Mouse (Mus musculus) MEL (cell line): ENCODE data around the gene Msi2.

Experiments used
- CHD2 ChIP-seq: IDR thresholded peaks from 2 replicates; pipeline ENCODE4 v1.6.1; 2011; ENCODE audit warnings: low read length, improper control_type of control experiment
- CTCF ChIP-seq, 3 experiments: IDR thresholded peaks in 2 of 3; conservative IDR thresholded peaks in 1 of 3; 2 replicates each; pipeline ENCODE4 v1.5.1; 2011 to 2012; ENCODE audit warnings: low read length in 3 of 3, low read depth in 2 of 3, mild to moderate bottlenecking in 2 of 3, improper control_type of control experiment in 1 of 3, inconsistent platforms in 1 of 3, mixed read lengths in 1 of 3, moderate library complexity in 1 of 3; ENCODE audit not compliant: control insufficient read depth in 1 of 3, insufficient read depth in 1 of 3, poor library complexity in 1 of 3, severe bottlenecking in 1 of 3
- POLR2A ChIP-seq, 2 experiments: IDR thresholded peaks; 2 replicates each; pipeline ENCODE4 v1.6.1; 2011 to 2012; ENCODE audit warnings: low read length in 2 of 2, mild to moderate bottlenecking in 2 of 2, control low read depth in 1 of 2, improper control_type of control experiment in 1 of 2, low read depth in 1 of 2, moderate library complexity in 1 of 2; ENCODE audit not compliant: control insufficient read depth in 1 of 2, insufficient read depth in 1 of 2, poor library complexity in 1 of 2
- ZC3H11A ChIP-seq: IDR thresholded peaks from 2 replicates; pipeline ENCODE4 v1.6.1; 2012; ENCODE audit warnings: low read depth, mild to moderate bottlenecking, inconsistent platforms, low read length, improper control_type of control experiment

DNA sequence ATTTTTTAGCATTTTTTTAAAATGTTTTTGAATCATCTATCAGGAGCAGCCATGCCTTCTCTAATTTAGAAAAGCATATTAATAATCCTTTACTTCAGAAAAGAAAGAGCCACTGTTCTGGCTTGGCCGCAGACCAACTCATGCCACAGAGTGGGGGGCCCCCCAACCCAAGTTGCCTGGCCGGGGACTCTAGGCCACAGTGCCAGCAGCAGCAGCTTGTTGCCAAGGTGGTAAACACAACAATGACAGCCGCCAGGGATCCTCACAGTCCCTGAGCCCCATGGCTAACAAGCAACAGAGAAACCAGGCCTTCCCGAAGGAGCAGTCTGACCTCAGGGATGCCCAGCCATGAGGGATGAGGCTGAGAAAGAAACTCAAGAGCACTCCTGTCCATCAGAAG lies 68.0 kb downstream of the Msi2 start:
- TF ChIP-seq CTCF (IDR thresholded peaks at IDR 0.05 in 2 of 3, conservative IDR thresholded peaks at IDR 0.05 in 1 of 3; ENCODE audit: control insufficient read depth in 1 of 3, insufficient read depth in 1 of 3, low read depth in 2 of 3, low read length in 3 of 3, poor library complexity in 1 of 3, severe bottlenecking in 1 of 3), result no peak
- TF ChIP-seq ZC3H11A, result no peak
- no peak for TF ChIP-seq POLR2A (IDR thresholded peaks at IDR 0.05; ENCODE audit: control insufficient read depth in 1 of 2, insufficient read depth in 1 of 2, low read depth in 1 of 2, low read length in 2 of 2, poor library complexity in 1 of 2)
- no peak for TF ChIP-seq CHD2
